Mouse (Mus musculus): ENCODE results near the gene Schip1.

Schip1 gene

GRCm38 (mm10) chr3:68271457-68271856, 206.9 kb downstream of the Schip1 start:
- peak; percentile 73 for DNase-seq (ENCODE audit: low spot score)

DNA sequence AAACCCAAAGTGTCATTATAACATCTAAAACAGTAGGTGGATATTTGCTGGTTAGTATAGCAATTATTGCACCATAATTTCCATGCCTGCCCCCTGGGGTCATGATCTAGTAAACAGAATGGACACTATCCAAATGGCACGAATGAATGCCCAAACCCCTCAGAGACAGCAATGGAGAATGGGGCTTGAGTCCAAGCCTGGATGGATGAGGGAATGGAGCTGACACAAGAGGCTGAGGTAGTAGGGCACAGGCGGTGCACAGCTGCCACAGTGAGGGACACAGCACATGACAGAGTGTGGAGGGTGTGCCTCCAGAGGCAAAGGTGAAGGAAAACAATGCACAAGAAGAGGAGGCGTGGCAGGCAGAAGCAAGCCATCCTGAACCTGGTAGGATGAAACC, 207.3 kb downstream of the Schip1 start:
- DNase-seq (ENCODE audit: low spot score) = peak; percentile 63

GRCm38 (mm10) chr3:68282844-68283594, 218.4 kb downstream of the Schip1 start:
- peak; percentile 35 for DNase-seq (ENCODE audit: low spot score)

GRCm38 (mm10) chr3:68283595-68283991, 219.0 kb downstream of the Schip1 start:
- peak; percentile 13 for DNase-seq (ENCODE audit: low spot score)

- no peak for DNase-seq (ENCODE audit: low spot score)
These were observed 219.9 kb downstream of the Schip1 start for GRCm38 (mm10) chr3:68284500-68284899.

- no peak for DNase-seq (ENCODE audit: low spot score)
These were observed 232.2 kb downstream of the Schip1 start for GRCm38 (mm10) chr3:68296752-68297151.

- DNase-seq (ENCODE audit: low spot score) = no peak
These were observed 241.0 kb downstream of the Schip1 start for GRCm38 (mm10) chr3:68305647-68306046.

DNA sequence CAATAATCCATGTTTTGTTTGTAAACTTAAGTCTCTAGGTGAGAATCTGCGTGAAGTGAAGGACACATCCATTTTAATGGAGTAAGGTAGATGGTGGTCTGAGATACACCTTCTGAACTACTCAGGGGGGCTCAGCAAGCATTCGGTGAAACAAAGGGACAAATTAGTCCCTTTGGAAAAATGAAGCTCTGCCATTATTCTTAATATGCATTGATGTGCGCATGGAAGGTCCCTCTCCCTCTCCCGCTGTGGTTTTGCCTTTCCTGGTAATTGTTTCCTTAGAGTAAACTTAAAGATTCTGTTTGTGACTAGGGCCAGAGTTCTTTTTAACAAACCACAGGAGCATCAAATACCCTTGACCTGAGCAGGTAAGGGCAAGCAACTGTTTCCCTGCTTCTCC, 242.1 kb downstream of the Schip1 start:
- DNase-seq (ENCODE audit: low spot score) = no peak

GRCm38 (mm10) chr3:68325575-68325974, 261.0 kb downstream of the Schip1 start:
- DNase-seq (ENCODE audit: low spot score) = no peak

DNA sequence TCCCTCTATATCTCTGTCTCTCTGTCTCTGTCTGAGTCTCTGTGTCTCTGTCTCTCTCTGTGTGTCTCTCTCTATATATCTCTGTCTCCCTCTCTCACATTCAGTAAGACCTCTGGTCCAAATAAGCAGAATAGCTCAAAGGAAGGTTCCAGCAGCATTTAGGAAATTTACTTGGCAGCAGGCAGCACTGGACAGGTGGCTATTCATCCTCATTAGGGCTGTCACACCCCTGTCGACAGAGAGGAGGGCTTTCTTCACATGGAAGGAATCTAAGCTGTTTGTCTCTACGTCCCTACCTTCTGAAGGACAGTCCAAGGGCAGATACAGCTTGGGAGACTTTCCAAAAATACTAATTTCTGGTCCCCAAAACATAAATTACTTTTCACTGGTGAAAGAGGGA, 267.9 kb downstream of the Schip1 start:
- no peak for DNase-seq (ENCODE audit: low spot score)

GRCm38 (mm10) chr3:68335501-68335900, 270.9 kb downstream of the Schip1 start:
- no peak for DNase-seq (ENCODE audit: low spot score)

DNA sequence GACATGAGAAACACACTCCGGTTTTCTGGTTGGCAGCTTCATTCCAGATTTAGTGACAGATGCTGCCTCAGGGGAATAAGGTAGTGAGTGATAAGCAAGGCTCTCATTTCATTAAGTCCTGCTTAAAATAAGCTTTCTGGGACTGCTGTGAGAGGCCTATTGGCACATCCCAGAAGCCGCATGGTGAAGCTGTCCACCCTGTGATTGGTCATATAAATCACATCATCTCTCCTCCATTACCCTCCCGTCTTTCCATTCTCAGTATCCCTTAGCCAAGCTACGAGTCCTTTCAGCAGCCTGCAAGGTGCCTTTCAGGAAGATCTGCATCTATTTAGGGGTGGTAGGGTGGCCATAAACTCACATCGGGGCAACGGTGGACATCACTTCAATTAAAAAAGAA, 286.0 kb downstream of the Schip1 start:
- no peak for DNase-seq (ENCODE audit: low spot score)

DNA sequence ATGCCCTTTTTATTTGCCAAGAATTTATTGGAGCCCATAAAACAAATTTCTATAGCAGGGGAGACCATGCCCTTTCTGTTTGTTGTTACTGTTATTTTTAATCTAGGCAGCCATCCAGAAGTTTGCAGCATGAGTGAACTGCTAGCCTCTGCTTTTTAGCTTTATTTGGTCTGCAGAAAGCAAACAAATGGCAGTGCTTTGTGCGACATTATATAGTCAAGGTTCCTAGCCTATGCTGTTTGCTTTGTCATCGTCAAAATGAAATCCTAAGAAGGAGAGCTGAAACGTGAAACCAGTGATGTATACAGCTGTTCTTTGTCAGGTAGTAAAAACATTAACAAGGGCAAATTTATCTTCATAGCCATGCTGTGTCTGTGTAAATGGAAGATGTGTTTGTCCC, 286.9 kb downstream of the Schip1 start:
- DNase-seq (ENCODE audit: low spot score) = no peak

- no peak for DNase-seq (ENCODE audit: low spot score)
These were observed 288.4 kb downstream of the Schip1 start for GRCm38 (mm10) chr3:68352961-68353360.

- no peak for DNase-seq (ENCODE audit: low spot score)
These were observed 288.9 kb downstream of the Schip1 start for GRCm38 (mm10) chr3:68353492-68353891.

DNA sequence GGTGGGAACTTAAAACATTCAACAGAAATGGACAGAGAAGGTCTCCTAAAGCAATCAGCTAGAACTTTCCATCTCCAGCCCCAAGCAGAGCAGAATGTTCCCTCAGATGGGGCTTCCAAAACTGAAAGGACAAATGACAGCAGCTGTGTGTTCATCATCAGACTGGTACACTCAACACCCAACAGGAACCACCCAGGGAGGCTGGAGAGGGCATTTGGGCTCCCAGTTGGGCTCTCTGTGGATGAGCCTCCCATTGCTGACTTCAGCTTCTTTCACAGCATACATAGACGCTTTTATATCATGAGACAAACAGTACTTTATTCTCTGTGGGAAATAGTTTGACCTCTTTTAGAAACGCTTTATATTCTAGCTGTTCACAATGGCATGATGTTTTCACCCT, 291.9 kb downstream of the Schip1 start:
- no peak for DNase-seq (ENCODE audit: low spot score)

DNA sequence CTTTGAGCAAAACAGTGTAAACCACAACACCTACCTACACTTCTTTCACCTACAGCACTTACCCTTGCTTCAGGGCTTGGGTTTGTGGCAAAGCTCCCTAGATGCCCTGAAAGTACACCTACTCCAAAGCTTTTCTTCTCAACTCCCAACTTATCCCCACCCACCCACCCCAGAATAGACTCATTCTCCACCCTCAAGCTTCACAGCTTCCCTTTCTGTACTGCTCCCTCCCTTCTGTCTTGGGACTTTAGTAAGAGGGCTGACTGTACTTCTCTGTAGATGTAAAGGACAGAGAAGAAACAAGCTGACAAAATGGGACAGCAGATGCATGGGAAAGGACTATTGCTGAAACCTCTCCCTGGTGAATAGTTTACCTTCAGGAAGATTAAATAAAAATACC, 303.4 kb downstream of the Schip1 start:
- no peak for DNase-seq (ENCODE audit: low spot score)

DNA sequence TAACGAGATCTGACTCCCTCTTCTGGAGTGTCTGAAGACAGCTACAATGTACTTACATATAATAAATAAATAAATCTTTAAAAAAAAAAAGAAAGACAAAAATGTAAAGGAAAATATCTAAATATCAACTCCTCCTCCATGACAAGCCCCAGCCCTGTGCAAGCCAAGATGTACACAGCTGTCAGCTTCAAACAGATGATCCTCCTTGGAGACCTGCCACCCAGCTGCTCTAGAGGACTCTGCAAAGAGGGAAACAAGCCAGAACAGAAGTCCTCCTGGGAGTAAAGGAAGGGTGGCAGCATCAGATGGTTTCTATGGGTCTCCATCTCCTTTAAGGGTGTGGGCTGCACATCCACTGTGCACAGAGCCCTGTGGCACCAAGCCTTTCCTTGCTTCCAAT, 308.3 kb downstream of the Schip1 start:
- no peak for DNase-seq (ENCODE audit: low spot score)

GRCm38 (mm10) chr3:68375100-68375508, 310.5 kb downstream of the Schip1 start:
- DNase-seq (ENCODE audit: low spot score) = peak; percentile 29

DNA sequence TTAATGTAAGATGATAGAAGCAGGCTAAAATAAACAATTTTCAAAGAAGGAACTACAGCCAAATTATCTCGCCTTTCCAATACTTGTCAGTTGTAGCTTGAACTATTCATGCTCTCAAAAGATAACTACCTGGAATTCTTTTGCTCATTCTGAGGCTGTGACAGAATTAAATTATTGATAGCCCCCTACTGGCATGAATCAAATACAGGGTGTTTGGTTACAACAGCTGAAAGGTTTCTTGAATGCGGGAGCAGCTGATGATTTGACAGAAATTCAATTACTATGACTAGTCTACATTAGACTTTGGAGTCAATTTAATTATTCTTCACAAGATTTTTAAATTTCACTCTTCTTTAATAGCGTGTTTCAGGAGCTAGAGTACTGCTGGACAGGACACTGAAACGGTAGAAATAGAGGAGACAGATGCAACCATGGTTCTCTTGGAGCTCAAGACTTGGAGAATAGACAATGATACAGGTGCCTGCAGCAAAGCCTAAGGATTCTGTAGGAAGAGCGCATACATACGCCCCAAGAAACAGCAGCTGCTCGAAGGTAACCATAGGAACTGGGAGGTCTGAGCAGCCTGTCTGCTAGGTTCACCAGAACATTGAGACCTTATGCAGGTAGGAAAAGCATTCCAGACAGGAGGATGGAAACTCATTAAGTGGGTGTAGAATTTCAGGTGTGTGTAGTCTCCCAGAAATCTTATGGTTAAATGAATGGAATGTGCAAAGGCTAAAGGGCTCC, 313.0 kb downstream of the Schip1 start:
- no peak for DNase-seq (ENCODE audit: low spot score)

- no peak for DNase-seq (ENCODE audit: low spot score)
These were observed 314.2 kb downstream of the Schip1 start for GRCm38 (mm10) chr3:68378799-68379198.

DNA sequence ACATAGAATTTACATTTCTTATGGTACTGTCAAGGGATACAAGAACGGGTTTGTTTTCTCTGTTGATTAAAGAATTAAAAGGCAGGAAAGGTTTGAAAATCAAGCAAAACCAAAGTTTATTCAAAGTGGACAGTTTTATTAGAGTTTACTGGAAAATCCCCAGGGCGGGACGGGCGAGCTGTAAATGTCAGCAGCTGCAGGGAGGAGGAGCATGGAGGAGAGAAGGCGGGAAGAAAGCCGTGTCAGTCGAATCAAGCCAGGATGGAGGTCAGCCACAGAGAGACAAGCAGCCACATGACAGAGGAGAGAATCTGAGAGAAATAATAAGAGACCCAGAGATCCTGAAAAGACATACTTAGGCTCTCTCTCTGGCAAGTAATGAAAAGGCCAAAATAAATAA, 314.6 kb downstream of the Schip1 start:
- DNase-seq (ENCODE audit: low spot score) = no peak

DNA sequence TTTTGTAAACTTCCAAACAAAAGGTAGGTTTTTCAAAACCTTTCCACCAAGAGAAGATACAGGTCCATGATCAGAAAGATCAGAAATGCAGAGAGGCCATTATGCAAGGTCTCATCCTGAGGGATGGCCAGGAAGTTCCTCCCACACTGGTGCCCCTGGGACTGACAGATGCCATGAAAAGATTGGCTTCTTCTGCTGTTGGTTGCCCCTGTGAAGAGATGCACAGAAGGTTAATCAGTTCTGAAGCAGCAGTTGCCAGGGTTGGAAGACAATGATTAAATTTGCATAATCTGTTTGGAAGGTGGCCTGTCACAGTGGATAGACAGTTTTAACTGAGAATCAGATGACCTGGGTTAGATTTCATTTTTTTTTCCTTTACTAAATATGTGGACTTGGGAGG, 319.1 kb downstream of the Schip1 start:
- DNase-seq (ENCODE audit: low spot score) = peak; percentile 36

DNA sequence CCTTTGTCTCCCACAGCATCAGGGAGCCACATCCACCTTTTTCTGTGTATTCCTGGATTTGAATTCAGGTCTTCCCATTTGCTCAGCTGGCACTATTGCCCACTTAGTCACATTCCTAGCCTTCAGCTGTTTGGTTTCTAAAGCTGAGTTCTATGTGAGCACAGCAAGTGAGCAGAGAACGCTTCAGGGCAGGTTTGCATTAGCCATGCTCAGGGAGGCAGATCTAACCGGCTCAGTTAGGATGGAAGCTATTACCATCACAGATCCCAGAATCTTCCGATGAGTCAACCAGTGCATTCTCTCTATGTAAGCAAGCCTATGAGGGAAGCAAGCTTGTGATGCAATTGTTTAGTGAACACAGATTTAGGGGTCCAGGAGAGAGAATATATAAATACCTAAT, 320.9 kb downstream of the Schip1 start:
- no peak for DNase-seq (ENCODE audit: low spot score)

All from retina, embryonic 14.5 days (tissue).